Mouse (Mus musculus) WW6 (cell line): Measurements from ENCODE around the gene Nat9.

Source experiments
- DNase-seq: peaks from one replicate; pipeline ENCODE4 v3.0.0-alpha.2; 2013; ENCODE audit warnings: low read depth, low spot score

Nat9 gene

DNA sequence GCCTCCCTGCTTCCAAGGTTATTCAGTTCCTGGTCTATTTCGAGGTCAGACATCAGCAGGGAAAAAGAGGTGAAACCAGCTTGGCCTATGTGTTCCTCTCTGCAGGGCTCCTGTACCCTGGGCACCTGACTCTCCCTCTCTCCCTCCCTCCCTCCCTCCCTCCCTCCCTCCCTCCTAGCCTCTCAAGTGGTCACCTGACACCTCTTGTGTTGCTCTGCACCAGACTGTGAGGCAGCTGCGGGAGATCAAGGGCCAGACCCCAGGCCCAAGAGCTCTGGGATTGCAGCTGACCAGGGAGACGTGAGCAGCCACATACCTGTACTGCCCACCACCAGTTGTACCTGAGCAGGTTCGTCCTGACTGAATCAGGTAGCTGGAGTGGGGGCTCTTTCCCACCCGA is 27.5 kb upstream of the Nat9 start:
- DNase-seq: no peak

DNA sequence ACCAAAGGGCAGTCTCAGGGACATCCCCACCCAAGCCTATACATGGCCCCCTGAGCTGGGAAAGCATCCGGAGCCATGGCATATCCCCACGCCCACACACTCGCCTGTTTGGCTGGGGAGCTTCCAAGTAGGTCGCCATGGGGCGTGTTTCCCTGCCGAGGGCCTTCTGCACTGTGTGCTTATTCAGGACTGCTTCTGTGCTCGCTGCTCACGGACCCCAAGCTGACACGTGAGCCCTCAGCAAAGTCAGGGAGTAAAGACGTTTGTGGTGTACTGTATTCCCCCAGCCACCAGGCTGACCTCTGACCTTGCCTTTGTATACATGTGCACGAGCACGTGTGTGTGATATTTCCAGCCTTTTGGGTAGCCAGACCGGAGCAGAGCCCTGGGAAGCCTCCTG is 24.5 kb upstream of the Nat9 start:
- no peak for DNase-seq

DNA sequence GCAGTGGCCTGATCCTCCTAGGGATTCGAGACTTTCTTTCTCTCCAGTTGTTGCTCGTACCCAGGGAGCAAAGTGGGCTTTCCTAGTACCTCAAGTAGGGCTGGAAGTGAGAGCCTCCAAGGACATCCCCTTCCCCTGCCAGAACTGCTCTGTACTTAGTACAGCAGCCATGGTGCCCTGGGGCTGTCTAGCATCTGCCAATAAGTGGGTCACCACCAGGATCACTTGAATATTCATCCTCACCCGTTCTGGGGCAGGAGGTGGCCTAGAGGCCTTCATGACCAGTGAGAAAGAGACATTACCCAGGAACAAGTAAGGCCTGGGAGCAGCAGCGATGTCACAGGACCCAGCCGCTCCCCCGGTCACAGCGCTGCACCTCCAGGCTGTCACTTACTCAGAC is 22.3 kb upstream of the Nat9 start:
- no peak for DNase-seq

DNA sequence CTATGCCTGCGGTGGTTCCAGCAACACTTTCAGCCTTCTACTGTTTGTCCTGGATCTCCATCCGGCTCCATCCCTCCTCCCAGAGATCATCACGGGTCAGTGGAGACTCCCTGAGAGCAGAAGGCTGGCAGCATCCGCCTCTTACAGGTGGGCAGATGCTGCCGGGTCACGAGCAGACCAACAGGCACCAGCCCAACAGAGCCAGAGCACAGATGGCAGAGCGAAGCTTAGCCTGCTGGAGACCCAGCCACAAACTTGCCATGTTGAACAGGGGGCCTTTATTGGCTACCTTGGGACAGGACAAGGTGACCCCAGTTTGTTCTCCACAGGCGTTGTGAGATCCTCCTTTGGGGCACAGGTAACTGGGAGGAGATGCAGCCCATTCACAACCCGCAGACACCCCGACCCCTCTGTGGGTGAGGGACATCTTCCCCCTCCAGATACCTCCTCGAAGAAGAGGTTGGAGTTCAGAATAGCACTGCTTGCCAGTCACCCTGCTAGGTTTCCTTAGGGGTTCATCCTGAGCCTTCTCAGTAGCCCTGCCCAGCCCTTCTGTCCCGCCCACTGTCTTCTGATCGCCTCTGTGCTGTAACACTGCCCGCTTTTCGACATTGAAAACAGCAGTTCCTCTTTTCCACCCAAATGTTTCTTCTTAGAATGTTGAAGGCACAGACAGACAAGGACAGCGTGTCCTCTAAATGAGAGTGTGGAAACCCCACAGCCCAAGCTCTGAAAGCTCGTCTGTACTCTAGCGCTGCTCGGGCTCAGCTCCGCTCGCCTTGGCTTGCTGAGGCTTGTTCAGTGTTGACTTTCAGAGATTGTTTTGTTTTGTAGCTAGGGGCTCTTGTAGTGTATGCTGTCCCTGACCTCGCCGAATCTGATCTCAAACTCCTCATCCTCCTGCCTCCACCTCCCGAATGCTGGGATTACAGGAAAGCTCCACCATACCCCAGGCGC is 21.4 kb upstream of the Nat9 start:
- DNase-seq: no peak

DNA sequence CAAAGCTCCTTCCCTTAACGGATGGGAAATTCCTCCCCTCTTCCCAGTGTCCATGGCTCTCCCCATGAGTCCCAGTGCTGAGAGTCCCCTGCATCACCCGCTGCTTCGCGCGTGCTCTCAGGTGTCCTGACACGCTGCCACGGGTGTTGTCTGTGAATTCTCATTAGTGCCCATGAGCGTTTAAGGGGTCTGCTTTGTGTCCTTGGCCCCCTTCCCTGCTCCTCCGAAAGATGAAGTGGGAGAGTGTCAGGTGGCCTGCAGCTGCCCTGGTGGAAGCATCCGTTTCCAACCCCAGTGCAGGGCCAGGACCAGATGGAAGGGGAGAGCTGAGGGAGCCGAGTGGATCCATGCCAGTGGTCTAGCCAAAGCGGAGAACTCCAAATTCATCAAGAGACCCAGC is 20.5 kb upstream of the Nat9 start:
- DNase-seq: no peak

DNA sequence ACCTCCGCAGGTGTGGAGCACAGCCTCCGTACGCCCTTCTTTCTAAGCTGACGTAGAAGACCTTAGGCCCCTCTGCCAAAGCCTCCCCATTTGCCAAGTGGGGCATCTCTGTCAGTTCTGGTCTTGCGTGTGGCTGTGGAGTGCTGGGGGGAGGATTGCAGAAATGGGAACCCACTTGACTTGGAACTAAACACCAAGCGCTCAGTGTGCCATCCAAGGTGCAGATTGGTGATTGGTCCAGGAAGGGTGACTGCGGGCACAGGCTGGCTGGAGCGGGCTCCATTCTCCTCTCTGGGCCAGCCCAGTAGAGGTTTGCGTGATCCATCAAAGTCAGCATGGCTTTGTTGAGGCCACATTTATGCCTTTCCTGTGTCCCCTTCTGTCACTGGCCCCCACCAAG is 15.1 kb upstream of the Nat9 start:
- no peak for DNase-seq

DNA sequence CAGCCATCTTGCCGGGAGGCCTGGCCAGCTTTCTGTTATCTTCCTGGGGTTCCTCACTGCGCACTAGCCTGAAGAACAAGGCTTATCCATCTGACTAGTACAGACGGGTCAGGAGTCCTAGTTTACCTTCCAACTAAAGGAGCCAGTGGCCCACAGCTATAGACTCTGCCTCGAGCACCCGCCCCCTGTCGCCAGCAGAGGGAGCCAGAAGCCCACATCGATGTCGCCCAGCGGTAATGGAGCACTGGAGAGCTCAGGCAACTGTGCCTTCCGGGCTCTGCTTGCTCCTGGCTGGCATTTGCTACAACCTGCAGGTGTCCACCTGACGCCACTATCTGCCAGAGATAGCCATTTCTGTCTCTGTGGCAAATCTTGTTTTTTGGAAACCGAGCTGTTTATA is 14.7 kb upstream of the Nat9 start:
- DNase-seq: no peak

DNA sequence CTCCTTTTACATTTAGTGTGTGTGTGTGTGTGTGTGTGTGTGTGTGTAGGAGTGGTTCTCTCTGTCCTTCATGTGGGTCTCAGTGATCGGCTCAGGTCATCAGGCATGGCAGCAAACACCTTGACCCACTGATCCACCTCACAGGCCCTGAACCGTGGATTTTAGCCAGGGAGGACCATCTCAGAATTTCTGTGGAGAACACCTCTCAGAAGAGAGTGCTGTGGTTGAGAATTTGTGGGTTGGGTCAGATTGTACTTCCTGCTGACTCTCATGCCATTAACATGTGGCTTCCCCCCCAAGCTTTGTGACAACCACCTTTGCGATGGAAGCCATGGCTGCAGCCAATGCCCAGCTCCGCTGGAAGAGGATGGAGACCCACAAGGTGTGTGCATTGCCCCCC is 12.9 kb upstream of the Nat9 start:
- no peak for DNase-seq

DNA sequence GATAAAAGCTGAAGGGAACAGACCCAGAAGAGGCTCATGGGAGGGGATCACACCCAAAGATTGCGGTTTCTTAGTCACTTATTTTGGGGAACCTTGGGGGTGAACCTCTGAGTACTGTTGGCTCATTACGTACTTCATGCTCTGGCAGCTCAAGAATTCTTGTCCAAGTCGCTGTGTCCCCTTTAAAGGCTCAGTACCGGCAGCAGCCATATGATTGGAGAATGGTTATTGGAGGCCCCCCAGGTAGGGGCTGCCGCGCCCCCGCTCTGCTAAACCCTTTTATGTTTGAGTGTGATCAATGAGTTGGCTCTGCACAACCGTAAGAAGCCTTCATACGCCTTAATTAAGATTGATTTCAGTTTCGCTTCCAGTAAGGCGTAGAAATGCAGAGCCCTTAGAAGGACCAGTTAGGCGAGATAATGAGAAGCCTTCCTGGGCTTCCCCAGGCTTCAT is 11.3 kb upstream of the Nat9 start:
- no peak for DNase-seq

DNA sequence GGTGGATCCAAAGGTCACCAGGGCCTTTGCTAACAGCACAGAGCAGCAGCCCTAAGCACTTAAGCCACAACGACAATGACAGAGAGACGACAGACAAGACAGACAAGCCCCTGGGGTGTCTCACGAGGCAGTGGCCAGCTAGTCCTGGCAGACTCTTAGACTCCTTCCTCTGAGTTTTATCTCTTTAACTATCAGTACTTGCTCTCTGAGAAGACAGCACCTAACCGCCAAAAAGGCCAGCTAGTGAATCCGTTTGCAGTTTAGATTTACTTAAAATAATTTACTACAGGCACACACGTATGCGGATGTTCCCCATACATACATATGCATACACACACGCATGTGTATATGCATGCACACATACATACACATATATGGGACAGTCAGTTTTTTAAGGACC is 9.9 kb upstream of the Nat9 start:
- DNase-seq: no peak

DNA sequence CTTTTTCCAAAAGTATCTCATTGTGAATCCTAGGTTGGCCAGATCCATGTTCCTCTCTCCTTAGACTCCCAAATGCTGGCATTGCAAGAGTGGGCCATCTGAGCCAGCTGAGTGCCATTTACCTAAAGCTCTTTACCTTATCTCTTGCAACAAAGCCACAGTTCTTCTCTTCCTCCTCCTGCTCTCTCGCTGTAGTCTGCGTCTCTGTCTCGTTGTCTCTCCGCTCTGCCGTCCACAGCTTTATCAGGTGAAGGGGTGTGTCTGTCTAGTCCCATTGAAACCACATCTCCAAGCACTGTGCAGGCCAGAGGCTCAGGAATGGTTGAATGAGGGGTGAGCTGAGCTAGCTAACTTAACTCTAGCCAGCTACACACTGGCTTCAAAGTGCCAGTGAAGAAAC is 8.3 kb upstream of the Nat9 start:
- DNase-seq: no peak

DNA sequence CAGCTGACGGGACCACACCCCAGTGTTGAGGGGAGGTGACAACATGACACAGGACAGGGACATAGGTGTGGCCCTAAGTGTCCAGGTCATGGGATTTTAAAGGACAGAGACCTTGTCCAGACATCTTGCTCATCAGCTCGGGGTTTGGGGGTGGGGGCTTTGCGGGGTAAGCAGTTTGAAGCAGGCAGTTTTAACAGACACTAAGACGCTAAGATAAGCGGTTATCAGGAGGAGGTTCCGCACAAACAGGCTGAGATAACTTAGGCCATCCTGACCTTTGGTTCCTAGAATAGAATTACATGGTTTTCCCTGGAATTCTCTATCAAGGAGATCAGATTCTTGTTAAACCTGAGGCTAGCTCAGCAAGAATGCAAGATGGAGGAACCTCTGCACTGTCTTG is 7.0 kb upstream of the Nat9 start:
- DNase-seq: no peak

DNA sequence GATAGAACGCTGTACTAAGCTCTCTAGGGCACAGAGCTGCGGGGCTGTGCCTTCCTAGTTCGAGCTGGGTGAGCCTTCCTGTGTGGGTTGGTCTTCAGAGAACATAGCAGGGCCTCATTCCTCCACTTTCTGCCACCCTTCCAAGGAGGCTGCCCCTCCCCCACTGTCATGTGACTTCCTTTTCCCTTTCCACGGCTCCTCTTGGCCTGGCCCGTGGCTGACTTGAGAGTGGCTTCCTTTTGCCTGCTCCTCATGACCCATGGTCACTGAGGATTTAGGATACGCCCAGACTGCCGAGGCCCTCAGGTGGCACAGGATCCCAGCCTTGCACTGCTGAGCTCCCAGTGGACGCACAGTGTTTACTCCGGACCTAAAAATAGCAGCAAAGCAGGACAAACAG is 4.5 kb upstream of the Nat9 start:
- DNase-seq: no peak

DNA sequence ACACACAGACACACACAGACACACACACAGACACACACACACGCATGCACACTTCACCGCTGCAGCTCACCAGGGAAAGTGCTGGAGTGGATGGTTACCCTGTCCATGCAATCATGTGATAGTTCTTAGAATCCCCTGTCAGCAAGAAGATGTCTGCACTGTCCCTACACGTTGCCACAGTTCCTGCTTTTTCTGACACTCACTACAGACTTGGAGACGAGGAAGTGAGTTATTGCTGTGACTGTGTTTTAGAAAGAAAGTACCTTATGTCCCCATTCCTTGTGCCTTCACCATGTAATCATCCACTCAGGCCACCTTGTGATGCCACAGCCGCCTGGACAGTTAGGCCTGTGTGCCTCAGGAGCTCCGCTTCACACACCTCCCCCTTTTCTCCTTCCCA is 1.6 kb upstream of the Nat9 start:
- no peak for DNase-seq

DNA sequence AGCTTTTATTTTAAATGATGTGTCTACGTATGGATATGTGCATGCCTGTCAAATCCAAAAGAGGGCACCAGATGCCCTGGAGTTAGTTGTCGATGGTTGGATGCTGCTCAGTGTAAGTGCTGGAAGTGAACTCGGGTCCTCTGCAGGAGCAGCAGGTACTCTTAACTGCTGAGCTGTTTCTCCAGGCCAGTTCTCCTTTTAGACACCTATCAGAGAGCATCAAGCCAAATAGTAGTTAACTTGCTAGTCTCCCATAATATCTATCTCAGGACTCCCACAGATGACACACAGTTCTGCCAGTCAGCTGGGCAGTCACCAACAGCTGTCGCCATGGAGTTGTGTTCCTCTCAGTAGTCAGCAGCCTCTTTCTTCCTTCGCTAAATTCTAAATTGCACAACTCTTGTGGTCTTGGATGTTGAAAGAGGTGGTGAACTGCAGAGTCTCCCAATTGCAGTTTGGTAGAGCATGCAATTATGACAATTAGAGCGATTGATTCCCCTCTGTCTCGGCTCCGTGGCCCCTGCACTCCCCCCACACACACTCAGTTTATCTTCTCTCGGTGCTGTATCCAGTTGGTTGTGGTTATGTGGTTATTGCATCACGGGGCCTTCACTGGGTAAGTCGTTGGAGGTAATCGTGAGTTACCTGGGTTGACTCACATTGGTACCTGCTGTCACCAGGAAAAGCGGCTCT is 1.0 kb upstream of the Nat9 start:
- no peak for DNase-seq

DNA sequence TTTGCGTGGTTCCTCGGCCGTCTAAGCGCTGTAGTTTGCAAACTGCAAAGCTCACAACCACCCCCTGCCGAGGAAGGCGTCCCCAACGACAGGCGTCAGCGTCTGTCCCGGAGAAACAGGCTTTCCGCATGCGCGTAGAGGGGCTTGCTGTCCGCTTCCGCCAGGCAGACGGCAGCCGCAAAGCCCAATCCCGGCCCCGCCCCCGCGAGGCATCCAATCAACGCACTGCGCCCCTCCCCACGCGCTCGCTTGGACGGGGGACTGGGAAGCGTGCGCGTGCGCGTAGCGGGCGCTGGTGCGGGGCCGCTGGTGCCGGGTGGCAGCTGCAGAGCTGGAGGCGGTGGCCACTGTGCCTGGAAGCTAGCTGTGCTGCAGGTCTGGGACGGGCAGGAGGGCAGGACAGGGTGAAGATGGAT is 427 bp downstream of the Nat9 start, which contains the start of gene Tmem104:
Gene Tmem104 (plus strand): TSS at position 264 of the 416 bp plus-strand sequence.
- DNase-seq: peak; percentile 97

DNA sequence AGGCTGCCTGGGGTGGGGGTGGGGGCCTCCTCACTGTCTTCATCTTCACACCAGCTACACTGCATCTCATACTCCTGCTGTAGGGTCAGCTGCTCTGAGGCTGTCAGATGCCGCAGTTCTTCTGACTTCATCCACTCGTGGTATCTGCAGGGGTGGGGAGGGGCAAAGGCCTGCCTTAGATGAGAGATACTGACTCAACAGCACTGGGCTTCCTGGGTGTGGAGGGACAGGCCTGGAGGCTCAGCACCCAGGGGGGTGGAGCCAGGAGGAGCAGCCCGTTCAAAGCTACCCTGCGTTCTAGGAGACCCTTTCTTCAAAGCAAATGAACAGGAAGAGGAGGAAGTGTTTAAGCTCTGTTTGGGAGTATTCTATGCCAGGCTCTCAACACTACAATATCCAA is 2.7 kb downstream of the Nat9 start:
- DNase-seq: no peak

DNA sequence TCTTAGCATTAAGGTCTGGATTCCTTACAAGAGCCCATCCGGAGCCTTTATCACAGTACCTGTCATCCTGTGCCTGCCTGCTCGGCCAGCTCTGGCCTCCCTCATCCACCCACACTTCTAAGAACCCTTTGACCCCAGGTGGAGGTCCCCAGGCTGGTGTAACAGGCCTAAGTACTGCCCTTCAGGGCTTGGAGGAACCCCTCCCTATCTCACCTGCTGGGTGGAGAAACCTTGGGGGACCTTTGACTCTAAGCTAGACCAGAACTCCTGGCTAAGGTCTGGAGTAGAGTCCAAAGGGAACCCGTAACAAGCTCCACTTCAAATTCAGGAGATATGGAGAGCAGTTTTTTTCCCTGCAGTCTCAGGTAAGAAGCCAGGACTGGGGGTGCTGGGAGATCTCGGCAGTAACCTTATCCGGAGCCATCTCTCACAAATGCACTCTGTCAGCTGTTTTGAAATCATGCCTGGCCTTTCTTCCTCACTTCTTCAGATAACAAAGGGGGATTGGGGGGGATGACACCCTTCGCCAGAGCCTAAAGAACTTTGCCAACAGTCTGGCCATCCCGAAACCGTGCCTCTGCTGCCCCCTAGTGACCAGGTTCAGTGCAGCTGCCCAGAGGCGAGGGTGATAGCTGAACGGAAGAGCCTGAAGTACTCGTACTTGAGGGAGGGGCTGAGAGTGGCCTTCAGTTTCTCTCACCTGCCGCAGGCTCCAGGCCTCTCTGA is 5.6 kb downstream of the Nat9 start:
- DNase-seq: no peak

DNA sequence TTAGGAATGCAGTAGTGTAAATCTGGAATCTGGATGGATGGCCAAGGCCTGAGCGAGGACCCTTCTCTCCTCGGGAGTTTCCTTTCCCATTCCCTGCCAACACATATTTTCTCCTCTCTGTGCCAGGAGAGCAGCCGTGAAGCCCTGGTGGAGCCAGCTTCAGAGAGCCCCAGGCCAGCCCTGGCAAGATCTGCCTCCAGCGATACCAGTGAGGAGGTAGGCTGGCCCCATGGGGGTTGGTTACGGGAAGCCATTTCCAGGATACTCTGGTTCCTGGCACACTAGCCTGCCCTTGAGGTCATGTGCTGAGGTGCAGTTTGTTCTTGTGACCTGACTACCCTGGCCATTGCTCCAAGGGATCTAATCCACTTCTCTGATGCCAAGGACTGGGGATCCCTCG is 7.8 kb downstream of the Nat9 start:
- no peak for DNase-seq

DNA sequence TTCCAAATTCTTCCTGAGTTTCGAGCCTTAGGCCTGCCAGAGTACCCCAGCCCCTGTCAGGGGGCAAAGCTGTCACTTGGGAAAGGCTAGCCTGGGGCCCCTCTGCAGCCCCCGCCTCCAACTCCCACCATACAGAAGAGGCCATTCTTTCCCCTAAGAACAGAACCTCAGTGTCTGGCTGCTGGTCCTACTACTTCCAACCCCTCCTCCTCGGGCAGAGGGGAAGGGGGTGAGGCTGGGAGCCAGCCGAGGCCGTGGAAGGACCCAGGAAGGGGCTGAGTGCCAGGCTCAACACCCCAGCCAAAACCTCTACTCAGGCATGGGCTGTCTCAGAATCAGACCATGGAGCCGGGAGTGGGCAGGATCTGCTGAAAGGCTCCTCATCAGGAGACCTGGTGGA is 8.5 kb downstream of the Nat9 start:
- DNase-seq: no peak

DNA sequence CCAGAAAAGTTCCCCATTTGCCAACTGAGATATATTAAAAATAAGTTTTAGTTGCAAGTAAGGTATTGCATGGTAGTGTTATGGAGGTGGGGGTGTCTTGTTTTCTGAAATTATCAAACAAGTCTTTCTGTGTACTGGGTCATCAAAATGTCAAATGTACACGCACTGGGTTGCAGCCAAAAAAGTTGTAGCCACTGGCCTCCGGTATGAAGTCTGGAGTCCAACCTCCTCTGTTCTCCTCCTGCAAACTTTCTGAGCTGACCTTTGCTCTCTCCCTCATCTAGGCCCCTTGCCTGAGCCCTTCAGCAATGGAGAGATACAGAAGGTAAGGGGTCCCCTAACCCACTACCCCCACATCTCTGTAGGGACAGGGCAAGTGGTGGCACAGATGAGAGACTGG is 8.9 kb downstream of the Nat9 start:
- DNase-seq: no peak

DNA sequence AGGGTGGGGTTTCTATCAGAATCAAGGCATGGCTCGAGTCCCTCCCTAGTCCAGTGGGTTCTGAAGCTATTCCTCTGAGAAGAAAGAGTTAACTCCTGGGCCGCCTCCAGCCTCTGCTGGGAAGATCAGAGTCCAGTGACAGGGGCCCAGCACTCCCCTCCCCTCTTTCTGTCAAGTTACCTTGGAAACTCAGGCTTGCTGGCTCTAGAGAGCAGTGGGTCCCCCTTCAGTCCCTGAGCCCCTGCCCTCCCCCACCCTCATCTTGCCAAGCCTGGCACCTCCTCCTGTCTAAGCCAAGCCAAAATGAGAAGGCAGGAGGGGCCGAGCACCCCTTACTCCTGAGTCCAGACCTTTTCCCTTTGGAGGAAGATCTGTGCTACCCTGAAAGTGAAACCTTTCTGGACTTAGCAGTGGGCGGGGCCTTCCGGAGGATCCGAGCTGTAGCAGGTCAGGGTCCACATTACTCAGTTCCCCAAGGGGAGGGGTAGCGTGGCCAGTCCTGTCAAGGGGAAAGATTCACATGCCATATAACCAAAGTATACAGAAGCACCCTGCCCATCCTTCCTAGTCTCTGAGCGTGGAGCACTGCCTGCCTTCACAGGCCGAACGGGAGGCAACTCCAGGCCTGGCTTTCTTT is 10.0 kb downstream of the Nat9 start:
- no peak for DNase-seq
